Mouse (Mus musculus) 416B (cell line): ENCODE measurements at regions not wholly inside any gene's neighbourhood (a gene's known extent, or its start where the extent isn't known, plus 50 kb on each side); places are given as distances from the start of the nearest gene placed in this dataset.

ENCODE experiments used
- DNase-seq: peaks from one replicate; pipeline ENCODE4 v3.0.0; 2011; ENCODE audit warnings: low read depth

DNA sequence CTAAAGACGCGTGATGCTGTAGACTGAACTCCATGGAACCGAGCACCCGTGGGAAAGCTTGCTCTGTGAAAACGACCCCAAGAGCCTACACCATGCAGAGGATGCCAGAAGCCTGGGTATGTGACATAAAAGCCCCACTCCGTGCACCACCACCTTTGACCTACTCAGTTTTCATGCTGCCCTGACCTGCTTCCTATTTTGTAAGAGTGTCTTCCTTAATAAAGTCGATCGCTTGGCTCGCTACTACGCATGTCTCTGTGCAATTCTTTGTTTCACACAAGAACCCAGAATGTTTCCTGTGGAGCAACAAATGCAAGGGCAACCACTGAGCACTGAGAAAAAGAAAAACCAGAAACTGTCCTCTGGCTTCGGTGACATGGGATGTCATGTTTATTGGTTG lies 60.5 kb downstream of the Sec61b start:
- DNase-seq = peak; percentile 44

DNA sequence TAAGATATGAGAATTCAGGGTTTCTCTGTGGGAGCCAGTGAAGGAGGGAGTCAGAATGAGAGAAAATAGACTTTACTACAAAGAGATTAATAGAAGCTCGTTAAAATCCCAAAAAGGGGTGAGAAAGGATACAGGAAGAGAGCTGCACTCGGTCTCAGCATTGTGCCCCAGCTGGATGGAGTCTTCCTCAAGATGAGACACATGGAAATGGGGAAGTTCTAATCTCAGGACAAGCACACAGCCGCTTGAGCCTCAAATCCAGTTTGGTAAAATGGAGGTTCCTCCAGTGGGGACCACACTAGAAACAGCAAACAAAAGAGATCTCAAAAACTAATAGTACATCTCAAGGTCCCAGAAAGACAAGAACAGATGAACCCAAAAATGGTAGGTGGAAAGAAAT lies 93.2 kb downstream of the Sec61b start:
- DNase-seq = no peak

DNA sequence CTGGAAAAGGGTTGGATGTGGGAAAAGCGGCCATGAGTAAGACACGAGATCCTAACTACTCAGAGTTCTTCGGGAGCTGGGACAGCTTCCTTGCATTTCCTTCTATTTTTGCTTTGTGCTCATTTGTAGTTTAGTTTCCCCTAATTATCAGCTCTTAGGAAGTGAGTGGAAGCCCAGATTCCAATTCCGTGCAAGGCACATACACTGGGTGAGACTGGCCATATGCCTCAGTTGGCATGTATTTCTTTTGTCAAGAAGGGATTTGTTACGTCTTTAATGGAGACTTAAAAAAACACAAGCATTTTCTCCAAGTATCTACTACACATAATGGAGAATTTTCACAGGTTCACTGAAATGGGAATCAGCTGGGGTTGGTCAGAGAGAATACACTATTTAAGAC lies 96.4 kb downstream of the Sec61b start:
- DNase-seq = no peak

DNA sequence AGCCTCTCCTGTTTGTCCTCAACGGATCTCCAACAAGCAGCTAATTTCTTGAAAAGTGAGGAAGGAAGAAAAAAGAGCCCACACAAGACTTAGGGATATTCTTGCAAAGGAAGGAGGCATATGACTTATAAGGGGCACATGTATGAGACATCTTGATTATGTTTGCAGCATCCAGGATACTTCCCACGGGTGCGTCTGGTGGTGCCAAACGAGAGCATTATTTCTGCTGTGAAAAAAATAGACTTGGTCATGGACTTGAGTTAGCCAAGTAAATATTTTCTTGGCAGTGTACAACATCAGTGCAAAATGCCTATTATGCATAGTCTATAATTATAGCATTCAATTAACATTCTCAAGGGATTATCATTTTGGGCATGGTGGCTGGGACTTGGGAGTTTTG lies 101.6 kb downstream of the Sec61b start:
- DNase-seq = no peak

DNA sequence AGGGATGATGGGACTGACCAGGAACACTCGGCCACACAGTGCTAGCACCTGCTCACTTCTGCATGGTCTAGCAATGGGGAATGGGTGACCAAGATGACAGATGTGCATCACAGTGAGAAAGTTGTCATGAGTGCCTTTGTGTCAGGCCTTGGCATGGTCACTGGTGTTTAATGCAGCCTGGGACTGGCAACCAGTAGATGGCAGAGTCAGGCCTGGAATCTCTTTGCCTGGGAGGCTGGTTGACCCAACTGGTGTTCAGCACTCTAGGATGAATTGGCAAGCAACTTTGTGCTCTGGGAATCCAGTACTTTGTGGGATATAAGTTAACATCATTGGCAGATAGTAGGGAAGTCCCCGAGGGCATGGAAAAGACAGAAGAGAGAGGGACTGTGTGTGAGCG lies 103.0 kb downstream of the Sec61b start:
- no peak for DNase-seq

DNA sequence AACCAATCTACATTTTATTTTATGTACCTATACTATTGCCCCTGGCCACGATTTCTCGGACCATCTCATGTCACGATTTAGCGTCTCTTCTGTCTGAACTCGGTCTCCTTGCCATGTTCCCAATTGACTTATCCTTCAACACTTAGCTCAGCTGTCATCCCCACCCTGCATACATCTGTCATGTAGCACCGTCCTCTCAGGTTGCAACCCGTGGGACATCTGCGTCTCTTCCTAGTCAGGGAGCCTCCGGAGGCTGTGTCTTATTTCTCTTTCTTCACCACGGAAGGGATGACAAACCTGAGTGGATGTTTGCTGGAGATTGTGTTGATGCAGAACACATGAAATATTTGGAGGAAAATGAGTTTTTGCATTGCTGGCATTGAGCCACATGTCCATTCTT lies 104.2 kb downstream of the Sec61b start:
- no peak for DNase-seq

DNA sequence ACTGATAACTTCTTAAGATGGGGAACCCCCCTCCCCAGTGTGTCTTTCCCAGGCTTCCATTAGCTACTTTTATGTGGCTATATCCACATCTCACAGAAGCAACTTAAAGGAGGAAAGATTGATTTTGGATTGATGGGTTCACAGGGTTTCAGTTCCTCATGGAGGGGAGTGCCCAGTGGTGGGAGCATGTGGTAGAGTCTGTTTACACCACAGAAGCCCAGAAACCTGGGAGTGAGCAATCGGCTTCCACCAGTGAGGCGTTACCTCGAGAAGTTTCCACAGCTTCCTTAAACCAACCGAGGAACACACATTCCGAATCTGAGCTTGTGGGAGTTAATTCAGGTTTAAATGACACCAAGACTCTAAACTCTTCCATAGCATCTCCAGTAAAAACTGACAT lies 106.1 kb downstream of the Sec61b start:
- DNase-seq = no peak

DNA sequence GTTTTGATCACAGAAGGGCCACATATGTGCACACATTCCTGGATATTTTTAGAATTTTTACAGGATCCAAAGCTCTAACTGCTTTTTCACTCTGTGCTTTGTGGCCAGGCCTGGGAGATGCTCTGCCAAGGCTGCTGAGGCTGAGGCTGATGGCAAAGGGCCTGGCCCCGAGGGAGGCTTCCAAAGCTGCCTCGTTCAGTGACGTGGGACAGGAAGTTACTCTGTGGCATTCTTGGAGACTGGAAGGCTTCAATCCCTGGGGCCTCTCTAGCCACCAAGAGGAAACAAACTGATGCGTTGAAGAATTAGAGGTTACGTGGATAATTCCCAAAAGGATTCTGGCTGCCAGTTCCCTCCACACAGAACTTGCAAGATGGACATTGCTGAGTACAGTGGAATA lies 112.8 kb downstream of the Sec61b start:
- DNase-seq = no peak

DNA sequence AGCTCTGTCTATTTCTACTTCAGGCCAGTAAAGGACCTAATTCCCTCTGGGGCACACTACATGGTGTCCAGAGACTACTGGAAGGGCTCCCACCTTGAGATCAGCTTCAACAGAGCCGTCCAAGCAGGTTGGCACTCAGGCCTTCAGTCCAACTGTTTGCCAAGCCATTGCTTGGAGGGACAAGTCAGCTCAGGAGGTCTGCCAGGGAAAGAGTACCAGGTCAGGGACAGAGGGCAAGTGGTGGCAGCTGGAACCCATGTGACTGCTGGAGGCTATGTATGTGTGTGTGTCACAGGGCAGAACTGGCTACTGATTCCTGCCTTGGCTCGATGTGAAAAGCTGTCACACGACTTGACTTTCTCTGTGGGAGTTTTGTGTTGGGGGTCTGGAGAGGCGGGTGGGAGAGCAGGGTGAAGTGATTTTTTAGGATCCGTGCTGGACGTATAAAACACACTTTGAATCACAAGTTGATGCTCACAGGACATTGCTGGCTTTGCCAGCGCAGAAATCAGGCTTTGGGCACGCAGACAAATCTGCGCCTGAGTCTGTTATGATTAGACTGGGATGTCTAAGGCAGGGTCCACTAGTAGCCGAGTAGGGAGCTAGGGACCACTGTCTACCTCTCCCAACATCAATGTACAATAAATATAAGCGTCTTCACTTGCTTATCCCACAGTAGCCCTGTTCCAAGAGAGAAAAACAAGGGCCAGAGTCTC lies 118.0 kb downstream of the Sec61b start:
- no peak for DNase-seq

DNA sequence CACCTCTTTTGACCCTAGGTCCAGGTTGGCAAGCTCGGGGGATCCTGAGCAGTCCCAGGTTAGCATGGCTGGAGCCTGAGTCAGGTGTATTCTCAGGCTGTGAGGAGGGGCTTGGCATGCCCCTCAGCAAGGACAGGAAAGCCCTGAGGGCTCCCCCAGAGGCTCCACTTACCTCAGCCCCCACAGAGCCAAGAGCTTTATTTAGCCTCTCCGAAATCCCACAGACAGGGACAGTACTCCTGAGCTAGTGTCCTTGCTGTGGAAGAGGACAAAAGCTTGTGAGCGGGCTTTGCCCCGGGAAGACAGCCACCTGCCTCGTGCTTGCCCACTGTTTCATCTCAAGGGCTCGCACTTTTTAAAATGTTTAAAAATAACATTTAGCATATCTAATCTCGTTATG lies 118.7 kb downstream of the Sec61b start:
- DNase-seq = no peak

DNA sequence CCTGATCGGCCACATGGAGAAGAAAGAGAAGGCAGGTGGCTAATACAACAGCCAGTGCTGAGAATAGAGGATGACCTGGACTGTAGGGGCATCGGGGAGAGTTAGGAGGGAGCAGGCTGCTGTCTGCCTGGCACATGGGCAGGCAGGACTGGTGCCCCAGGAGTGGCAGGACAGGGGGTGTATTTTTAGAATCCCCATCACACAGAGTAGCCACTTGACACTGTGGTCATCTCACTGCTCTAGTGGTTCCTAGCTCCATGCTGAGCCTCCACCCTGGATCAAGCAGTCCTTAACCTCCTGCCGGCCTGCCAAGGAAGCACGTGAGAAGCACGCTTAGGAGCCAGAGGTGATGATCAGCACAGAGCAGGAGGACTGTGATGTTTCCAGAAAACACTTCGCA lies 119.7 kb downstream of the Sec61b start:
- no peak for DNase-seq

DNA sequence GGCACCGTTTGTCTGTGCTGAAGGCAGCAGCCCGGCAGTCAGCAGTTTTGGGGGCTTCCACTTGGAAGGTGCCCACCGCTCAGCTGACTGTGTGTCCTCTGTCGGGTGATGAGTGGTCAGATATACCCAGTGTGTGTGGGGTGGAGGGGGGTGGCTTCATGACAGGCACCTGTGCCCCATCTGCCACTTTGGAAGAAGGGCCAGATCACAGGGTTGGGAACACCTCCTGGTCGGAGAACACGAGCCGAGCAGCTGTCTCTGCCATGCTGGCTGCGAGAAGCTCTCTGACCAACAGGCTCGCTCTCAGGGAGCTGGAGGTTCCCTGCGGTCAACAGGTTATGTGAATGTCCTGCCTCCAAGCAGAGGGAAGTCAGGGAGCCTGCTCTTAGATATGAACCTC lies 121.4 kb downstream of the Sec61b start:
- no peak for DNase-seq

DNA sequence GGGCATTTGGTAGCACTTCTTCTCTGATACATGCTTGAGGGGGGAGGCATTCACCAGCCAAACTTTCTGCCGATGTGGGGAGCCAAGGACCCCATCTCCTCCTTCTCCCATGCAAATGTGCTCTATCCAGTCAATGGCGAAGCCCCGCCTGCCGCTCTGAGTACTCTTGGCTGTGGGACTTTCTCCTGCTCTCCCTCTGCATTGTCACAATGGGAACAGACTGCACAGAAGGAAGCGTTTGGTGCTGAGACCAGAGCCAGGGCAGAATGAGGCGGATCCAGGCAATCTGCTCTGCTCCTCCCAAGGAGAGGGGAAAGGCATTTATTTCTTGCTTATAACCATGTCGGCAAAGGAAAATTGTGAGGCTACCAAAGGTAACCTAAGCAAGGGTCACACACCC lies 123.1 kb downstream of the Sec61b start:
- DNase-seq = no peak

DNA sequence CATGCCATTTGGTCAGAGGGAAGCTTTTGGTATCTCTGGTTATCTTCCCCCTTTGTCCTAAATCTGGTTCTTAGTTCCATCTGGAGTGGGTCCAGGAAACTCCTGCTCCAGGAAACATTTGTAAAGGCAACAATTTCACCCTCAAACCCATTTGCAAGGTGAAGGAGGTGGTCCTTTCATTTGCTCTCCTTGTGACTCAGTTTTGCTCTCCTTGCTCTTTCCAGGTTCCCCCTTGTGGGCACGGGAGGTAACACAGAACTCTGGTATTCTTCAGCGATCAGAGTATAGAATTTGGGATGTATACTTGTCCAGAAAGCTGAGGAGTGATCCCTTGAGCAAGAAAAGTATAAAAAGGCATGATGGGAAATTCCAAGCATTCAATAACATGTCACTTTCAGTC lies 123.8 kb downstream of the Sec61b start:
- peak; percentile 14 for DNase-seq

DNA sequence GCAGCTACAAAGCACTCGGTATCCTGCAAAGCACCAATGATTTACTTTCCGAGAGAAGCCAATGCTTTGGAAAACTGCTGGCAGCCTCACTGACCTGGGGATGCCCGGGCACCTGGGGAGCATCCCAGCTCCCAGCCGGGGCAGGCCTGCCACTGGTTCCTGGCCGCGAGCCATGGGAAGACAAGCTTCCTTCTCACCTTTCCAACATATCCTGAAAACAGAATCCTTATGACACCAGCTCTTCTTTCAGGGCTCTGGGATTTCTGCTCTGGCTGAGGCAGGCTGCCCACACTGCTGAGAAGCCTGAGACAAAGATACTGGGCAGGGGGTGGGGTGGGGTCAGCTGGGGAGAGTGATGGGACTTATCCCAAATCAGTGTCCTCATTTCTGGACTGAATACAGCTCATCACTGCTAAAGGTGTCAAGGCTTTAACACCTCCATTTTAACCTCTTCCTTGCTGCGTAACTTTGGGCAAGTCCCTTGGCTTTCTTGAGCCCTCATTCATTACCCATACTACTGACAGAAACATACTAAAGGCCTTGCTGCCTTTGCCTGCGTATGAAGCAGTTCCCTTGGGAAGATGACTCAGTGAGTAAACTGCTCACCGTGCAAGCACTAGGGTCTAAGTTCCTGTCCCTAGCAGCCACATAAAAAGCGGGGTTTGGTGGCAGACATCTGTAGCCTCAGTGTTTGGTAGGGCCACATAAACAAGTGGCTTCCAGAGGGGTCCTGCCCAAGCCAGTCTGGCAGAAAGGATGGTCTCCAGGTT lies 127.0 kb downstream of the Sec61b start:
- no peak for DNase-seq

DNA sequence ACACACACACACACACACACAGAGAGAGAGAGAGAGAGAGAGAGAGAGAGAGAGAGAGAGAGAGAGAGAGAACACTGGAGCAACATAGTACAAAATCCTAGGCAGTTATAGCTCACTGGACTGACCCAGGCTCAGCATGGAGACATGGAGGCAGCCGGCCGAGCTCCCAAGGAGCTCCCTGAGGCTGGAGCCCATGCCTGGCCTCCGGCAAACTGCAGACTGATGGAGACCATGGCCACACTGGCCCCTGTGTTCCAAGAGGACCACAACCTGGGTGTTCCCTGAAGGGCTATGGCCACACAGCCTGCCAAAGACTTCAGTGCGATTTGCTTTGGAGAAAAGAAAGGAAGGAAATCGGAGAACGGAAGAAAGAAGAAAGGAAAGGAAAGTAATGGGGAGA lies 128.9 kb downstream of the Sec61b start:
- DNase-seq = no peak

DNA sequence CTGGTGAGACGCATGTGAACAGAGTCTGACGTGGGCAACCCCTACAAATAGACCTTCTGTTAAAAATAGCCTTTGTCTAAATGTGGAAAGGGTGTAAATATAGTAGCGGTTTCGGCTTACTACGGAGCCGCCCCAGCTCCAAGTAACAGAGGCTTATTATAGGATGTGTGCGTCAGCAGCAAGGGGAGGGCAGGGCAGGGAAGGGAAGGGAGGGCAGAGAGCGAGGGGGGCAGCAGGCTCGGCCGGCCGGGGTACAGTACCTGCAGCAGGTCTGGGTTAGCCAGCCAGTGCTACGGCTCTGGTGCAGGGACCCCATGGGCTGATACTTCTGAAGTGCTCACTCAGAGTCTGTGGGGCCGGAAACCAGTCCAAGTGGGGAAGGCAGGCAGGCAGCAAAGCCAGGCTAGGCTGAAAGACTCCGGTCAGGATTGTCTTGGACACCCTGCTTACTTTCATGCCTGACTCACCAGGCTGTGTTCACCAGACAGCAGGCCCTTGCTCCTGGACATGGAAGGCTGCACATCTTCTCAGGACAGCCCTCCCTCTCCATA lies 129.5 kb downstream of the Sec61b start:
- DNase-seq = no peak

DNA sequence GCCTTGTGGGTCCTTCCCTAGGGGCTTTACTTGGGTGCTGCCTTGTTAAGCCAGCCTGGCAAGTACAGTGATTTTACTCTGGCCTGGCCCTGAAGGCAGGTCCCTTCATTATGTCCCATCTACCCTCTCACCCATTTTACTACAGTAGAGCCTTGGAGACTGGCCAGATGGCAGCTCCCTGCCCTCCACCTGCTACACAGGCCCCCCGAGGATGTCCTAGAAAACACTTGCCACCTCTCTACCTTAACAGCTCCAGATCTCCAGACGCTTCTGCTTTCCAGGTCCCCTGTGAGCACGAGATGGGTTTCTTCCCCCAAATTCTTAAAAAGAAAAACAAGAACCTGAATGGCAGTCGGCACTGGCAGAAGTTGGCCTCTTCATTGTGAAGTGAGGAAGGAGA lies 131.2 kb downstream of the Sec61b start:
- no peak for DNase-seq

DNA sequence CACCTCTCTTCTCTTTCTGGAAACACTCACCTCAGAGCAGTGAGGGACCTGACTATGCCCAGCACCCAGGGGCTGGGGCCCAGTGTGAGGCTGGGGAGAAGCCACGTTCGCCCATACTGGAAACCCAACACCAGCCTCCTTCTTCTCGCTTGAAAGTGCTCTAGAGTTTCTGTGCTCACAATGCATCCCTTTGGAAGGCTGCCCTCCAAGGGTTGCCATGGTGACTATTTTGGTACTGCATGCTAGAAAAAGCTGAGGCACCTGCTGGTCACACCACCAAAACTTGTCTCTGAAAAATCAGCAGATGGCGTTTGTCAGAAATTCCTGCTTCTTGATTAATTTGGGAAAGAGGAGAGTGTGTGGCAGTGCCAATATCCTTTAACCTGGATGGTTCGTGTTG lies 134.2 kb downstream of the Sec61b start:
- DNase-seq = no peak

DNA sequence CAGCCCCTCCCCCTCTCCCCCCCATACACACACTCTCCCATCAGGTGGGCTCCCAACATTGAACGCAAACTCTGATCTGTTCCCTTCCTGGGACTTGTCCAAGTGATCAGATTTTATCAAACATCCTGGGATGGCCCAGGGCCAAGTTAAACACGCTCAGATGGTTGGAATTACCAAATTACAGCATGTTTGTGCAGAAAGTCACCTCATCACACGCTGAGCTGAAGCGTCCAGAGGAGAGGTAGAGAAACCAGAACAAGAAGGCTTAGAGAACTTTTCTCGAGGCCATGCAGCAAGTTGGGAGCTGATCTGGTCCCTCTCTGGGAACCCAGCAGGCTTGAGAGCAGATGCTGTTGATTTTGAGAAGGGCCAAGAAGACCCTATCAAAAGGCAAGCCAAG lies 136.5 kb downstream of the Sec61b start:
- no peak for DNase-seq

DNA sequence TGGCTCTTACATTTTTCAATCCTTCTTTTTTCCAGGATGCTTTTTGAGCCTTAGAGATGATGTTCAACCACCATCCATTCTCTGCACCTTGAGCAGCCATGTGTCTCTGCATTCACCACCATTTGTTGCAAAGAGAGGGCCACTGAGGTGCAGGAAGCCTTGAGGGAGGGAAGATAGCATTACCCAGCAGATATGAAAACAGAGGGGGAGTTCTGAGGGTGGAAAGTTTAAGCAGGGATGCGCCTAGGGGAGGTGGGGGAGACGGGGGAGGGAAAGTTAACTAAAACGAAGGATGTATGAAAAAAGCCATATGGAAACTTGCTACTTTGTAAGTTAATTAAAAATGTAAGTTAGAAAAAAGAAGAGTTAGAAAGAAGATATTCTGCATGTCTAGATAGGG lies 142.1 kb downstream of the Sec61b start:
- DNase-seq = no peak

DNA sequence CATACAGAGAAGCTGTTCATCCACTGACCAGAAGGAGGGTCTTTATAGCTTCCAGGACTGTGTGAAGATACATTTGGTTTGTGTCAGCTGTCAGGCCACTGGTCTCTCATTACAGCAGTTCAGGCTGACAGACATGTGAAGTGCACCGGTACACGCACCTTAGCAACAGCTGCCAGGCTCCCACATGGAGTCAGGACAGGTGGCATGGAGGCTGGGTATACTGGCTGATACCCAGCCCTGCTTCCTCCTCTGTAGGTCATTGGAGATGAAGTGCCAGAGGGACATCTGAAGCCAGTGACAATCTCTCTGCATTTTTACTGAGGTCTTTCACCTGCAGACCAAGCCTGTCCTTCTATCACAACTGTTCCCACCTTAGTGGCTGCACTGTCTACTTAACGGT lies 146.2 kb downstream of the Sec61b start:
- DNase-seq = no peak

DNA sequence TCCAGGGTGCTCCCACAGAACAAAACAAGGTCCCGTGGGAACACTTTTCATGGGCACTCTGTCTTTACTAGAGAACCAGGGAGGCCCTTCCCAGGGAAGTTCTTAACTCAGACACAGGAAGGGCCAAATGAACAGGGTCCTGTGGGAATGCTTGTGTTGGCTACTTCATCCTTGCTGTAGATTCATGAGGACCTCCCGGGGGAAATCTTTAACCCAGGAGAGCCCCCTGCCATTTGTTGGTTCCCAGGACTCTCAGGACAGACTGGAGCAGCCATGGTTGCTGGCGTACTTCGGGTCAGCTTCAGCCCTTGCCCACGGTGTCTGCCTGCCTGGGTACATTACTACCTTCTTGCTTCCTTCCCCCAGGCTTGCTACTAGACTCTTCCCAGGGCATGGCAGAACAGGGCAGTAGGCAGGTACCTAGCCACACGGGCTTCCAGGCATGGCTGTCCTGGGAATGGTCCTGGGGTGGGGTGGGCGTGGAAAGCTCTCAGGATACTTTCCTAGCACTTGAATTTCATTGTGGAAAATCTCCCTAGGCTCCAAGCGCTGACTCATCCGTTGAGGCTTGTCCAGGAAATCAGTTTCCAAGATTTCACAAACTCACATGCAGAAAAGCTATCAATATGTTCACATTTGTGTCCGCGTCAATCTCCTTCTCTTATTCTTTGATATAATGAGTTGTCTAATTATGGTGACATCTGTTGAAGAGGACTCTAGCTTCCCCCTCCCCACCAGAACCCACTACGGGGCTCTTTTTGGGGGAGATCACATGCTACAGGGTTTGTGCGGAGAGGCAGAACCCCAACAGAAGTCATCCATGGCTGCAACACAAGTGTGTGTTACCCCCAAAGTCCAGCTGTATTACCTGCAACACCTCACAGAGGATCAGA lies 148.6 kb downstream of the Sec61b start:
- no peak for DNase-seq
